Mouse (Mus musculus): ENCODE results near the gene Mpped2.
A peak's percentile ranks its signal among the peaks of the same experiment; 100 is the strongest.

Gene Mpped2

DNA sequence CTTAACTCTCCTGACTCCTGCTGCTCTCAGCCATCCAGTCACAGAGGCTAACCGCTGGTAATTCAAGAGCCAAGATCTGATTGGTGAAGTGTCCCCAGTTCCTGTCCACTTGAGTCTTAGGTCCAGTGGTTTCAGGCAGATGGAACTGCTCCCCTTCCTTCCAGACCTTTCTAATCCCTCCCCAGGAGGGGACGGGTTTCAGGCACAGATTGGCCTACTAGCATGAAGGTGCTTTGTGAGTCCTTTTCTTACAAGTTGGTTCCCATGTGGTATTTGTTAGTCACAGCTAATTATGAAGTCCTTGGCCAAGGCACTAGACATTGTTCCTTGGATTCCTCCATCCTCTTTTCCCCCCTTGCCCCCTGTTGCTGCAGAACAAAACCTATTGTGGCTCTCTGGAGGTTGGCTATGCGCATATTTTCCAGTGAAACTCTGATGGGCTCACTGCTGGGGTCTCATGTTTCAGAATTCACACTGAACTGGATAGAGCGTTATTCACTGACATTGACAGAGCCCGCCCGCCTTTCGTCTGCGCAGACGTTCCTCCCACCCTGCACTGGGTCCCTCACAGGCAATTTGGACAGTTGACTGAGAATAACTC is 163.4 kb downstream of the Mpped2 start:
- no peak for DNase-seq (ENCODE audit: low spot score)

DNA sequence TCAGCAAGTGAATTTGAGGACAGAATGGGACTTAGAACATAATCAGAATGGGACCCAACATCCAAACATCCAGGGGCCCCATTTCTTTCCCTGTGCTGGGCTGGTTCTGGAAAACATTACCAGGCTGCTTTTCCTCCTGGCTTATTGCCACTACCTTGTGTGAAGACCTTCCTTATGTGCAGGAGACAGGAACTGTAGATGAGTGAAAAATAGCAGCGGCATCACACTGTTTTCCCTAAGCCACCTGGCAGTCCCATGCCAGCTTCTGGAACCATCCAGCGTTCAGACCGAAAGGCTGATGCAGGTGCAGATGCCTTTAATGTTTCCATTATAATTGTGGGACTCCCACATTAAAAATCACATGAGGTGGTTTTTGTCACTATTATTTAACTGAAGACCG is 164.2 kb downstream of the Mpped2 start:
- no peak for DNase-seq (ENCODE audit: low spot score)

DNA sequence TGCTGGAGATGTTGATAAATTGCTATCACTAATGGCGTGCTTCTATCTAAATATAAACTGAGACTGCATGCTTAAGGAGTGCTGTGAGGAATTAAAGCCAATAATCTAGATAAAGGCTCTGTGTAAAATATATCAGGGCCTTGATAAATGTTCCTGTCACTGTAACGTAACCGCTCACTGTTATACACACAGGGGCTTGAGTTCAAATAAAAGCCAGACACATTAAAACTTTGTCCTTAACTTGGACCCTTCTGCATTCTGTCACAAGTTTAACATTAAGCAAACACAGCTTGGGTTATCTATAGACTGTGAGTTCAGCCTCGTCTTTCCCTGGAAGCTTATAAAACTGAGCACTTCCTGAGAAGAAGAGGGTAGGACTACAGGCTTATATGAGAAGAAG is 164.6 kb downstream of the Mpped2 start:
- no peak for DNase-seq (ENCODE audit: low spot score)

DNA sequence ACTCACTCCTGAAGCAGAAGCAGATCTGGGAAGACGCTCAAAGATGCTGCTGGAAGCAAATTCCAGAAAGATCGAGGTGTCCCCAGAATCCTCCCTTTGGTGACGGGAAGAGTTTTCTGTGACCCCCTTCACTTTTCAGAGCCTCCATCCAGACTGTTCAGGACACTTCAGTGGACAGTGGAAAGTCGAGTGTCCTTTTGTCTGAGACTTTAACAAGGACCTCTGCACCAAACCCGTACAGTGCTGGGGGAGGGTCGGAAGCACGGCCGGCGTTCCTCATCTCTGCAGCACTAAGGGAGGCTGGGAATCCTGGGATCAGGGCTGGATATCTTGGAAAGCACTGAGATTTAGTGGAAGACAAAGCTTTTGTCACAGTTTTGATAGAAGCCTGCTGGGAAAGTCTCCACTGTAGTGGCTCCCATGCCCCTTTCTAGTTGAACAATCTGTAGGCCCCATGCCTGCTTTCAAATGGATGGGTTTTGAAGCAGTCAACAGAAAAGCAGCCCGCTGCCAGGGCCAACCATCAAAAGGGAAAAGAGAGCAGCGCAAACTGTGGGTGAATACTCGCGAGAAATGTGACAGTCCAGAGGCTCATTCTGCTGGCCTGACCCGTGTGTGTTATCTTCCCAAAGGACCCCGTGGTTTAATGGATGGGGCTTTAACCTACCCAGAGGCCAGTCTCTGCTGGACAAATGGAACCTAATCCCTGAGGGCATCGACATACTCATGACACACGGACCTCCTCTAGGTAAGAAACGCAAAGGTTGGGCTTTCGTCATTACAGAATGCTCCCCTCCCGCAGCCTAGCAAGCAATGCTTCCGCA is 168.0 kb downstream of the Mpped2 start:
- DNase-seq (ENCODE audit: low spot score), result no peak

DNA sequence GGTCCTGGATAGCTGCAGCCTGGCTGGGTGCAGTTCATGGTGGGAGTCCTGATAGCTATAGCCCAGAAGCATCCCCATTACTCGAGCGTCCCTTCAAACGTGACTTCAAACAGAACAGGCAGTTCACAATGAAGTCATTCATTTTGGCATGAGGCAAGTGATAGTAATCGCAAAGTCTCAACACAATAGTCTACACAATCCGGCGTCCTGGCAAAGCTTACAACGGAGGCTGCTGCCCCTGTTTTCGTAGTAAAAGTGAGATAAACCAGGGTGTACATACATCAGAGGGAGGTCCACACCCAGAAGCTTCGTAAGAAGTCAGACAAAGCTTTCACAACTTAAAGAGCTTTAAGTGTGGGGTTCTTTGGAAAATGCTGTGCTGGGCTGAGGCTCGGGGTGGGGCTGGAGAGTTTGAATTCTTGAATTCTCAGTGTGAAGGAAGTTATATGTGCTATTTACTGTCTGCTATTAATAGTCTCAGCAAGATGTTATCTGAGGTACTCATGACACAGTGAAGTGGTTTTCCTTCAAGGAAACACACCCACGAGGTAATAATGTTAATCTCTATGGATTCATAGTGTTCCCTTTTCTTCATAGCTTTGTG is 170.1 kb downstream of the Mpped2 start:
- DNase-seq (ENCODE audit: low spot score), result no peak

DNA sequence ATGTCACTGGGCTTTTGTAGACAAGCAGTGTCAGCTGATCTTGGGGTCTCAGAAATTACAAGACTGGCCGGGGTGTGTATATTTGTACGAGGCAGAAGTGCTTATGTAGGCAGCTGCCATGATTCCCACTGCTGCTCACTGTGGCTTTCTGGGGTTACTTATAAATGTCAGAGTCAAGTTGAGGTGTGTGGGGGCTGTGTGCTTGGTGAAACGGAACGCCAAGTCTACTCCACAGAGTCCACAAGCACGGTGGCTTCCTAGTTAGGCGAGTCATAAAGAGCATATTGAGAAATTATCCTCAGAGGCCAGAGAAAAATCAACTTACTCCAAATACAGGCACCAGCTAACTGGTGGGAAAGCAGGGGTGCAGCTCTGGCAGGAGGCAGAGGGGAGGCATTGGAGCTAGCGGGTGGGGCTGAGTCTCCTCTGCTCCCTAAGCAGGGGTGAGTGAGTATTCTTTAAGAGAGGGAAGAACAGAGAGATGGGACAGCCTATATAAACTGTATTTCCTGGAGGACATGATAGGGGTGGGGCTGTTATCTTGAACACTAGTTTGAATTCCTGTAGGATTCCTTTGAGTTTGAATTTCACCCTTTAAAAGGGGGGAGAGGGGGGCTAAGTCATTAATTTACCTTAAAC is 172.2 kb downstream of the Mpped2 start:
- no peak for DNase-seq (ENCODE audit: low spot score)

DNA sequence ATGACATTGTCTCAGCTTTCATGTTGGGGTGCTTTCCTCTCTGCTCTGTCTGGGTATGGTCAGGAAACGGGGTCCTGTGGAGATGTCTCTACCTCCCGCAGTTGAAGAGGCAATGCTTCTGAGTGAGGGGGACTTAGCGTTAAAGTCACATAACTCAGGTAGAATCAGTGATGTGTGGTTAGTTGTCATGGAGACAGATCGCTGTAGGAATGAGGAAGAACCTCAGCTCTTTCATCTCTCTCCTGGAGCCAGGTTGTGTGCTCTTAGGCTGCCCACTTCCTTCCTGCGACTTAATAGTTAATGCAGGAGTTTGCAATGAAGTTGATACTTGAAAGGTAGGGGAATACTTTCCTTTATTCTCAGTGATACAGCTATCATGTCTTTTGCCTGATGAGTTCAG is 173.2 kb downstream of the Mpped2 start:
- no peak for DNase-seq (ENCODE audit: low spot score)

DNA sequence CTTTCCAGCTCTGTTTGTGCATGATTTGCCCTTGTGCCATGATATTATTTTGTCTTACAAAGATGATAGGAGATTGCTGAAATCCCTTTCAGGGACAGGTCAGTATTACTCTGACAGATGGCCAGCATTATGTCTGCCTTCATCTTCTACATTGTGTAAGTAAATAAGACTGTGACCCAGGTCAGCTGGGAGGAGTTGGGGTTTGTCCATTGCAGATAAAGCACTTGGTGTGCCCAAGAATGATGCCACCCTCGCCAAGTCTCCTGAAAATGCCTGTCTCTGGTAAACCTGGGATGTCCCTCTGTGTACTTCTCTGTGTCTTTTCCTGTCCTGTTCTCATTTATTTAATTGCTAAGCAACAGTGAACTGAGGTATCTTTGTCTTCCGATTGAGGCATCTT is 177.8 kb downstream of the Mpped2 start:
- peak; percentile 57 for DNase-seq (ENCODE audit: low spot score)

DNA sequence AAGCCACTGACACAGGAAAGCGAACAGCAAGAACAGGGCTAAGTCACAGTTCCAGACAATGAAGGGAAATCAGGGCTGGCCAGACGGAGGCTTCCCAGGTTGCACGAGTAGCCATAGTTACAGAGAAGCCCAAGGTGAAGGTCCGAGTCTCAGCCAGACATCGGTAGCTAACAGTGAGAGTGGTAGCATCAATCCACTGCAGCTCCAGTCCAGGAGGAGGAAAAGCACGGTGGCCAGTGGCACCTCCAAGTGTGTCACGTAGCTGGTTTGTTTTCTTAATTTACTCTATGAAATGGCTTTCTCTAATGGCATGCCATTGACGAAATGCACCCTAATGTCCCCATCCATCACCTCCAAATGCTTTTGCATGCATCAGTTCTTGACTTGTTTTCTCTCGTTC is 180.1 kb downstream of the Mpped2 start:
- no peak for DNase-seq (ENCODE audit: low spot score)

DNA sequence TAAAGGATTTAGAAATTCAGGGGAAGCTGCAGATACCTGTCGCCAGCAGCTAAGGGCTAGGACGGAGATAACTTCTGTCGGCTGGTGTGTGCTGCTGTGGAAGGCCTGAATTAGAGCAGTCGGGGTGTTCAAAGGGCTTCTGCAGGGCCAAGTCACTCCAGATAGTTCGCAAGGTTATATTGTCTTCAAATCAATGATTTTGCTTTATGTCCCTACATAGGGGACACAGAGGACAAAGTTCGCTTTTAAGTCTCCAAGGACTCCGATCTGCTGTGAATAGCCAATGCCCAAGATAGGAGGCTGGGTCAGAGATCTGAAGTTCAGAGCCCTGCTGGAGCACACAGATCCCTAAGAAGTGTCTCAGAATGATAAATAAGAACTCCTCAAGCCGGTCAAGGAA is 190.3 kb downstream of the Mpped2 start:
- no peak for DNase-seq (ENCODE audit: low spot score)

DNA sequence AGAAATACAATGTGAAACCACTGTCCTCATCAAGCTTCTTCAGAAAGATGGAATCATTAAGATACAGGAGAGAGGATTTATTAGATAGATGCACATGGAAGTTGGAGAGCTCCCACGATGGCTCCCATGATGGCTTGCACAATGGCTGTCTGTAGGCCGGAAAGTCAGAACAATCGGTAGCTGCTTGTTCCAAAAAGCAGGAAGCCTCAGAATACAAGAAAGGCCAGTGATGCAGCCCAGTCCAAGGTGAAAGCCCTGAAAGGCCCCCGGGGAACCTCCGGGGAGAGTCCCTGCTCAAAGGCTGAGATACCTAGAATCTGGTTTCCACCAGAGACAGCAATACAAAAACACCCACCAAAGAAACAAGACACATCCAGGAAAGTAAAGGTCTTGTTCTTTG is 195.1 kb downstream of the Mpped2 start:
- no peak for DNase-seq (ENCODE audit: low spot score)

DNA sequence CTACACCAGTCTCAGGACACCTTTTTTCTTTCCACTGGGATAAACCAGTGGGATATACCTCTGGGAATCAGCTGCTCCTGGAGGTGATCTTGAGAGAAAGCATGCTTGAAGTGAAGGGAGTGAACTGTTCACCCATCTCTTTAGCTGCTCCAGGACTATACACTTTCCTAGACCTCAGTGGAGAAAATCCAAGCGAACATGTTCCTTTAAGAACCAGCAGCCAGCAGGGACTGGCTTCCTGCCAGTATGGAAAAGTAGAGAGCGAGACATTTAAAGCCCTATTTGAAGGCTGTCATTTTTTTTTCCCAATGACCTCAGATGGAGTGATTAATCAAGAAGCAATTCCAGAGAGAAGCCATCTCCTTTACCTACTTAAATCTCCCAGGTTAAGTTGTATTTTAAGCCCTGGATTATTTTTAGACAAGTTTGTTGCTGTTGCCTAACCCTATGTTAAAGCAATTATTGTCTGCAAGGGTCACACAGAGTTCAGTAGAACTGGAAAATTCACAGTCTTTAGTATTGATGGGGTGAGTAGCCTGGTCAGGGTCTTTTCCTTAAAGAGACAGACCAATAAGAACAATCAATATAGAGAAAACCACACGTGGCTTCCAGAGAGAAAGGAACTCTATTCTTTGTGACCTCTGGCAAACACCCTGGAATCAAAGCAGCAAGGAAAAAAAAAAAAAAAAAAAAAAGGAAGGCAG is 196.4 kb downstream of the Mpped2 start:
- DNase-seq (ENCODE audit: low spot score), result no peak

DNA sequence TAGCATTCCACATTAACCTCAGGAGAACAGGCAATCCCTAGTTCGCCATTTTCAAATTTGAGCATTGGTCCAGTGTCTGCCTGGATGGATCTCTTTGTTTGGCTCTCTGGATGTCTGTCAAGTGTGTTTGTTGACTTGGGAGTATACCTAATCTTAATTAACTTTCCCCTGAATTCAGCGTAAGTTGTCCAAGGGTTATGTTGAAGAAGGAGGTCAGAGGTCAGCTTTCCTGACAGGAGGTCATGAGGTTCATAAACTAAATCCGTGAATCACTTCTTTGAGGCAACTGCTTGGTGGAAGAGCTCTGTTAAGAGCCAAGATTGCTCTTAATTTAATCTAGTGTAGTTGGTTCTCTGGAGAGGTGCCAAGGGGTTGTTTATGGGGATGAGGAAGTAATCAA is 200.3 kb downstream of the Mpped2 start:
- DNase-seq (ENCODE audit: low spot score), result no peak

DNA sequence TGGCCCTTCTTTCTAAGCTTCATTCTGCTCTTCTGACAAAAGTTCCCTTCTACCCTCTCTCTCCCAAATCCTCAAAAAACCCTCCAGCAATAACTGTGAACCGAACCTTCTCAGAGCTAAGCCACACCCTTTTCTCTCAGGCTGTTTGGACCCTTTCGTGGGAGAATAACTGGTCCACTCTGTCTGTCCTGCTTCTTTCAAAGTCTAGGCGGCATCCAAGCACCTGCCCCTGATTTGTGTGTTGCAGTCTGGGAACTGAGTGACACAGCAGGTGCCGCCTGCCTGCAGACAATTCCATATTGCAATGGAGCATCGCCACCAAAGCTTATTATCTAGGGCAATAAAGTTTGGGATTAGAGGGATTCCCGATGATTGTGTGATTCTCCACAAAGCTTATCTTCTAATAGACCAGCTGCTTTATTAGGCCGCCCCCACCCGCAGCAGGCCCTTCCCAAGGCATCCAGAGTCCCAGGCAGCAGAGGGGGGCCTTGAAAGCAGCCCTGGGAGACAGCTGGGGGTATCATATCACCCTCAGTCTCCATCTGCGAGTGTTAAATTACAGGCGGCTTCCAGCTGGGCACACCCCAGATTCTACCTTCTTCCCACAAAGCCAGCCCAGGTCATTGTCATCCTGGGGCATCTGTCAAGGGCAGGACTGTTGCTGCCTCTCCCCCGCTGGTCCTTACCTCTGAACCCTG is 202.4 kb downstream of the Mpped2 start:
- no peak for DNase-seq (ENCODE audit: low spot score)

DNA sequence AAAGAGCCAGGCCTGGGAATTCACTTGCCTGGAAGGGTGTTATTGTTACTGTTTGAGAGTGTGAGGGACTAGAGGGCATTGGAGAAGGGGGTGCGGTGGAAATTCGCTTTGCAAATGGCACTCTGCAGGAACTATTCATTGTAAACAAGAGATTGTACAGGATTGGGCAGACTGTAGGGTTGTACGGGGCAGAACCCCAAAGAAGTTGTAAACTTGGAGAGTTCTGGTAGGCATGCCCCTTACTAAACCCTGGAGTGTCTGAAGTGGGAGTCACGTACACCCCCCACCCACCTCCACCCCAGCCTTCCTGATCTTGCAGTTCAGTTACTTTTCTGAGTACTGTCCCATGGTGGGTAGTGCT is 202.9 kb downstream of the Mpped2 start:
- DNase-seq (ENCODE audit: low spot score), result no peak

DNA sequence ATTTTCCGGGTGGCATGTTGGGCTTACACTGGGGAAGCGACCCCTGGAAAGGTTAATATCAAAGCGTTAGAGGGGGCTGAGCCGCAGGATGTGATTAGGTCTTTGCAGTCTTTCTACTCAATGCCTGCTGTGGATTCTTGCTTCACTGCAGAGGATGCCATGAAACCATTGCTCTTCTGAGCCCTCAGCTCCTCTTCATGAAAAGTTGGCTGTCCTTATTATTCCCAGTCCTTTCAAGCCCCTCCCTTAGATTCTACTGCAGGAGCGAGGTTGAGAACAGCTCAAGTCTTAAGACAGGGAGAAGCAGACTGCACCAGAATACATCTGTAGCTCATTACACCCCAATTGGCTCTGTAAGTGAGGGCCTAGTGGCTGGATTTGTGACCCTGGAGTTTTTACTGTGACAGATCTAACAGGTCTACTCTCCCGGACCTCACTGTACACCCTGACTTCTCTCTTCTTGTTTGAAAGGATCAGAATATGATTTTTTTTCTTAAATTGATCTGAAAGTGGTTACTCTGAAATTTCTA is 218.9 kb downstream of the Mpped2 start:
- no peak for DNase-seq (ENCODE audit: low spot score)

All from ovary, adult 18-20 months (tissue).